Mouse (Mus musculus) urinary bladder, postnatal 25 days (tissue): ENCODE data around the gene Olfr874.
"Not testable (repeated sequence)": the region's sequence is repeated elsewhere in the genome, so short reads cannot be mapped to it uniquely, and the experiment has no call there.

Source experiments
- DNase-seq: peaks from one replicate; pipeline ENCODE4 v3.0.0; 2022; ENCODE audit warnings: low spot score

Olfr874 gene

GRCm38 (mm10) chr9:37744806-37745205 is at the start of gene Olfr874:
Olfr874 (plus strand) TSS chr9:37745106.
- no peak for DNase-seq

GRCm38 (mm10) chr9:37716150-37716549 is 28.8 kb upstream of the Olfr874 start, which contains the start of gene Olfr160:
Olfr160 (minus strand) TSS chr9:37716250.
- DNase-seq = no peak

- no peak for DNase-seq
Measured at GRCm38 (mm10) chr9:37734310-37734709, 10.6 kb upstream of the Olfr874 start.

- DNase-seq = no peak
Measured at GRCm38 (mm10) chr9:37750319-37751075, 5.6 kb downstream of the Olfr874 start.

- no peak for DNase-seq
Measured at GRCm38 (mm10) chr9:37751467-37751866, 6.6 kb downstream of the Olfr874 start.

- DNase-seq = no peak
Measured at GRCm38 (mm10) chr9:37752006-37752405, 7.1 kb downstream of the Olfr874 start.

- DNase-seq = no peak
Measured at GRCm38 (mm10) chr9:37761728-37762127, 16.8 kb downstream of the Olfr874 start.

- peak; percentile 5 for DNase-seq
Measured at GRCm38 (mm10) chr9:37762541-37762940, 17.6 kb downstream of the Olfr874 start.

- DNase-seq = no peak
Measured at GRCm38 (mm10) chr9:37770661-37771060, 25.8 kb downstream of the Olfr874 start.

- no peak for DNase-seq
Measured at GRCm38 (mm10) chr9:37771759-37772158, 26.9 kb downstream of the Olfr874 start, which contains the start of gene Olfr875. Olfr875 (plus strand) TSS chr9:37771857.

- DNase-seq = no peak
Measured at GRCm38 (mm10) chr9:37782766-37783260, 37.9 kb downstream of the Olfr874 start.

- DNase-seq = not testable (repeated sequence)
Measured at GRCm38 (mm10) chr9:37783394-37784387, 38.8 kb downstream of the Olfr874 start.

- DNase-seq = no peak
Measured at GRCm38 (mm10) chr9:37786411-37786810, 41.5 kb downstream of the Olfr874 start.
